Mouse (Mus musculus) adrenal gland, adult (tissue): ENCODE measurements at regions not wholly inside any gene's neighbourhood (a gene's known extent, or its start where the extent isn't known, plus 50 kb on each side); places are given as distances from the start of the nearest gene placed in this dataset.
A peak's percentile ranks its signal among the peaks of the same experiment; 100 is the strongest.
"Not testable (repeated sequence)": the region's sequence is repeated elsewhere in the genome, so short reads cannot be mapped to it uniquely, and the experiment has no call there.

Experiments used
- DNase-seq, 2 experiments: peaks; one replicate each; pipeline ENCODE4 v3.0.0; 2022 to 2023; ENCODE audit warnings: low spot score in 1 of 2; ENCODE audit not compliant: inconsistent age in 2 of 2

- DNase-seq: no peak
Measured at GRCm38 (mm10) chr10:10270297-10270696, 201.8 kb downstream of the Adgb start.

- peak; percentile 40 to 88 for DNase-seq
Measured at GRCm38 (mm10) chr10:10252540-10253318, 219.4 kb downstream of the Adgb start.

GRCm38 (mm10) chr10:10252136-10252535 lies 220.0 kb downstream of the Adgb start:
- peak in 1 of 2 experiments; percentile 71 for DNase-seq

GRCm38 (mm10) chr10:10234894-10235523 lies 237.1 kb downstream of the Adgb start:
- peak in 1 of 2 experiments; percentile 33 for DNase-seq

- DNase-seq: no peak
Measured at GRCm38 (mm10) chr10:10224582-10225144, 247.5 kb downstream of the Adgb start.

GRCm38 (mm10) chr10:10219726-10220125 lies 252.4 kb downstream of the Adgb start:
- DNase-seq: no peak

- no peak for DNase-seq
Measured at GRCm38 (mm10) chr10:10216892-10217291, 255.2 kb downstream of the Adgb start.

- DNase-seq: no peak
Measured at GRCm38 (mm10) chr10:10215376-10215775, 256.8 kb downstream of the Adgb start.

GRCm38 (mm10) chr10:10208354-10208753 lies 263.8 kb downstream of the Adgb start:
- DNase-seq: no peak

GRCm38 (mm10) chr10:10205805-10206520 lies 266.2 kb downstream of the Adgb start:
- peak; percentile 15 to 86 for DNase-seq

GRCm38 (mm10) chr10:10203982-10204381 lies 268.1 kb downstream of the Adgb start:
- peak in 1 of 2 experiments; percentile 80 for DNase-seq

GRCm38 (mm10) chr10:10190308-10190707 lies 281.8 kb downstream of the Adgb start:
- no peak for DNase-seq

GRCm38 (mm10) chr10:10188113-10188512 lies 284.0 kb downstream of the Adgb start:
- DNase-seq: peak; percentile 10 to 30

- no peak for DNase-seq
Measured at GRCm38 (mm10) chr10:10186721-10187120, 285.4 kb downstream of the Adgb start.

GRCm38 (mm10) chr10:10185298-10185883 lies 284.5 kb upstream of the Stxbp5 start:
- no peak for DNase-seq

GRCm38 (mm10) chr10:10184386-10184785 lies 283.5 kb upstream of the Stxbp5 start:
- DNase-seq: no peak

- DNase-seq: not testable (repeated sequence)
Measured at GRCm38 (mm10) chr10:10177037-10177436, 276.2 kb upstream of the Stxbp5 start.
